Mouse (Mus musculus) CH12.LX (cell line): ENCODE data around the gene Prrg1. TPM values are rescaled to one million over a fixed set of nuclear protein-coding genes. Genes with fewer than 3 reads are reported as not detected.

Experiments
- DNase-seq: peaks from one replicate; pipeline ENCODE4 v3.0.0-alpha.2; 2013; ENCODE audit errors: extremely low read depth
- H3K27ac ChIP-seq: 2 replicates; pipeline ENCODE4 v1.5.1; 2012; ENCODE audit warnings: low read depth, mild to moderate bottlenecking, control low read depth, moderate library complexity; ENCODE audit not compliant: insufficient read depth
- H3K27me3 ChIP-seq: replicated peaks from 2 replicates; pipeline ENCODE3; 2012; ENCODE audit warnings: inconsistent platforms
- H3K36me3 ChIP-seq, 2 experiments: replicated peaks in 1 of 2; 2 replicates each; pipeline versions ENCODE3 to v1.6.1; 2012; ENCODE audit warnings: inconsistent platforms in 1 of 2, low read length in 1 of 2, mild to moderate bottlenecking in 1 of 2, mixed read lengths in 1 of 2, moderate library complexity in 1 of 2; ENCODE audit not compliant: control insufficient read depth in 1 of 2, insufficient read depth in 1 of 2
- H3K4me1 ChIP-seq, 2 experiments: 2 replicates each; pipeline ENCODE4 v1.6.1; 2012; ENCODE audit warnings: inconsistent platforms in 1 of 2, moderate library complexity in 1 of 2; ENCODE audit not compliant: insufficient read depth in 2 of 2, control insufficient read depth in 1 of 2
- H3K4me2 ChIP-seq: 2 replicates; pipeline ENCODE4 v1.6.1; 2012; ENCODE audit warnings: low read depth, mild to moderate bottlenecking, control low read depth; ENCODE audit not compliant: poor library complexity, insufficient read depth, severe bottlenecking
- H3K4me3 ChIP-seq, 3 experiments: fragments of 150-350 bp in 1 of 3; sonication (generic) in 1 of 3; replicated peaks in 1 of 3; 2 replicates each; pipeline versions ENCODE3 to v1.5.1; 2011 to 2012; ENCODE audit warnings: low read depth in 2 of 3, low read length in 2 of 3, mild to moderate bottlenecking in 2 of 3, moderate library complexity in 2 of 3, control low read depth in 1 of 3, improper control_type of control experiment in 1 of 3, inconsistent platforms in 1 of 3, mixed read lengths in 1 of 3; ENCODE audit not compliant: poor library complexity in 1 of 3
- H3K79me2 ChIP-seq: replicated peaks from 2 replicates; pipeline ENCODE4 v1.6.1; 2012; ENCODE audit warnings: mild to moderate bottlenecking, moderate library complexity; ENCODE audit not compliant: control insufficient read depth, poor library complexity, insufficient read depth, severe bottlenecking; ENCODE audit errors: extremely low read depth
- H3K9ac ChIP-seq: 2 replicates; pipeline ENCODE4 v1.6.1; 2012; ENCODE audit warnings: low read depth, mild to moderate bottlenecking, control low read depth, moderate library complexity; ENCODE audit not compliant: insufficient read depth
- H3K9me3 ChIP-seq: replicated peaks from 2 replicates; pipeline ENCODE3; 2012; ENCODE audit warnings: low read length, inconsistent platforms, mixed read lengths
- CHD1 ChIP-seq: IDR thresholded peaks from 2 replicates; pipeline ENCODE4 v1.6.1; 2012; ENCODE audit warnings: low read depth, low read length, improper control_type of control experiment, inconsistent platforms
- CHD2 ChIP-seq: IDR thresholded peaks from 2 replicates; pipeline ENCODE4 v1.6.1; 2011; ENCODE audit warnings: low read length, improper control_type of control experiment
- E2F4 ChIP-seq: IDR thresholded peaks from 2 replicates; pipeline ENCODE4 v1.6.1; 2011; ENCODE audit warnings: low read depth, low read length, improper control_type of control experiment; ENCODE audit not compliant: insufficient replicate concordance
- EP300 ChIP-seq: IDR thresholded peaks from 2 replicates; pipeline ENCODE4 v1.6.1; 2011; ENCODE audit warnings: low read length, improper control_type of control experiment
- HCFC1 ChIP-seq: IDR thresholded peaks from 2 replicates; pipeline ENCODE4 v1.6.1; 2012; ENCODE audit warnings: low read depth, mild to moderate bottlenecking, inconsistent platforms, low read length, improper control_type of control experiment
- JUND ChIP-seq: conservative IDR thresholded peaks from 2 replicates; pipeline ENCODE4 v1.6.1; 2011; ENCODE audit warnings: low read depth, low read length, improper control_type of control experiment
- MAFK ChIP-seq: IDR thresholded peaks from 2 replicates; pipeline ENCODE4 v1.6.1; 2011; ENCODE audit warnings: low read length, improper control_type of control experiment; ENCODE audit not compliant: insufficient replicate concordance
- MAZ ChIP-seq: IDR thresholded peaks from 2 replicates; pipeline ENCODE4 v1.6.1; 2012; ENCODE audit warnings: low read depth, mild to moderate bottlenecking, inconsistent platforms, low read length, improper control_type of control experiment, moderate library complexity
- MYC ChIP-seq: IDR thresholded peaks from 2 replicates; pipeline ENCODE4 v1.6.1; 2011; ENCODE audit warnings: low read depth, mild to moderate bottlenecking, improper control_type of control experiment, low read length
- NRF1 ChIP-seq: IDR thresholded peaks from 2 replicates; pipeline ENCODE4 v1.6.1; 2014; ENCODE audit warnings: low read depth, mild to moderate bottlenecking, inconsistent platforms, low read length, improper control_type of control experiment, moderate library complexity
- RAD21 ChIP-seq: IDR thresholded peaks from 2 replicates; pipeline ENCODE4 v1.6.1; 2011; ENCODE audit warnings: low read depth, mild to moderate bottlenecking, low read length, improper control_type of control experiment, moderate library complexity
- RCOR1 ChIP-seq: conservative IDR thresholded peaks from 2 replicates; pipeline ENCODE4 v1.6.1; 2012; ENCODE audit warnings: low read depth, mild to moderate bottlenecking, inconsistent platforms, low read length, improper control_type of control experiment
- TBP ChIP-seq: conservative IDR thresholded peaks from 2 replicates; pipeline ENCODE4 v1.6.1; 2011; ENCODE audit warnings: low read depth, low read length, improper control_type of control experiment
- USF2 ChIP-seq: conservative IDR thresholded peaks from 2 replicates; pipeline ENCODE4 v1.6.1; 2011; ENCODE audit warnings: low read depth, low read length, improper control_type of control experiment
- ZKSCAN1 ChIP-seq: IDR thresholded peaks from 2 replicates; pipeline ENCODE4 v1.6.1; 2012; ENCODE audit warnings: low read depth, inconsistent platforms, low read length, improper control_type of control experiment, borderline replicate concordance
- ZMIZ1 ChIP-seq: IDR thresholded peaks from 2 replicates; pipeline ENCODE4 v1.6.1; 2012; ENCODE audit warnings: low read depth, mild to moderate bottlenecking, inconsistent platforms, low read length, improper control_type of control experiment
- ZNF384 ChIP-seq: IDR thresholded peaks from 2 replicates; pipeline ENCODE4 v1.6.1; 2012; ENCODE audit warnings: low read depth, low read length, improper control_type of control experiment, inconsistent platforms
- dilution Hi-C: fragments of 300-500 bp; cut with MboI; formaldehyde crosslinking; loops from 2 replicates; pipeline ENCODE4 v1.14.3; 2020; ENCODE audit warnings: low sequenced_read_pairs; ENCODE audit not compliant: extremely low pct_unique_long_range_greater_than_20kb, extremely low pct_ligation_motif_present
- in situ Hi-C: fragments of 300-500 bp; cut with MboI; formaldehyde crosslinking; loops from 3 replicates; pipeline ENCODE4 v1.14.3; 2019; ENCODE audit warnings: low sequenced_read_pairs, low pct_ligation_motif_present, low pct_unique_long_range_greater_than_20kb, mixed read lengths
- polyA plus RNA-seq: library from polyadenylated mRNA; unstranded; fragments of >175 nt; gene quantifications from 2 replicates; pipeline ENCODE4 v1.2.1, GENCODE M21; 2012; ENCODE audit warnings: low read depth; ENCODE audit not compliant: insufficient read length
- total RNA-seq, 2 experiments: library from RNA; depleted of rRNA; stranded (reverse); fragments of 300-350 nt in 1 of 2; fragments of >200 nt in 1 of 2; gene quantifications; 2 replicates each; pipeline ENCODE4 v1.2.3; 2012 to 2014

The Prrg1 gene
- total and polyA plus RNA-seq, 3 experiments = not detected

DNA sequence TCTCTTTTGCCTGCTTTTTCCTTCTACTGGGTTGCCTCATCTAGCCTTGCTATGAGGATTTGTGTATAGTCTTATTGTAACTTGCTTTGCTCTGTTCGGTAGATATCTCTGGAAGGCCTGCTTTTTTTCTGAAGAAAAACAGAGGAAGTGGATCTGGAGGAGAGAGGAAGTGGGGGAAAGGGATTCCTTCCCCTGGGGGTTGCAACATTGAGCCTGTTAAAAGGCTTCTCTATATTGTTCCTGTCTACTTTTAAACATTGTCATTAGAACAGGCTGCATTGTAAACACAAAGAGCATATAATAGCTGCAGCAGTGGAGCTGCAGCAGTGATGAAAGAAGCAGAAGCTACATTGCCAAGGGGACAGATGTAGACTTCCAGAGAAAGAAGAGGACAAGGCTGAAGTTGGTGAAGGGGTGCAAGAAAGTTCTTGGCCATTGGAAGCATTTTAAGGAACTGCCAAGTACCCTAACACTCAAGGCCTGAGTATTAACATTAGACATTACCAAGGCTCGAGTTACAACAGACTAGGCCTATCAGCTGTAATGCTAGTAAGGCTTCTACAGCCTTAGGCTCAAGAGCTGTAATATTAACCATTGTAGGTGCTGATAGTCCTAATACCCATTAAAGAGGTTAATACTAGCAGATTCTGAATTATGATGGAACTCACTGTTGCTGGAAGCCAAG is 44.9 kb downstream of the Prrg1 start:
- dilution Hi-C loops = no loop called here

DNA sequence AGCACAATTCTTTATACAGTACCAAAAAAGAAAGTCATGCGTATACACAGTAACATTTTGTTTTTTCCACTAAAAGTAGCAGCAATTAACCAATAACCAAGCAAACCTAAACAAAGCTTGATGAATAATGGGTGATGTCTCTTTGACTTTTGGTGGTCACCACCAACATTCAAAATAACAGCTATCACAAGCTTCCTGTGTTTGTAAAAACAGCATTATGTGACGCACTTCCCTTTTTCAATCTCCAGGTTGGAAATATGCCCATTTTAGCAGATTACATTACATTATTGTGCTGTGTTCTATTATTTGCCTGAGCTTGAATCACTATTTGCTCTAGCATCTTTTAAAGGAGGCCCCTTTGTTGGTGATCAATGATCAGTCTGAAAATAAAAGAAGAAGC is 65.4 kb downstream of the Prrg1 start:
- H3K9me3 ChIP-seq = no peaks in the 10 kb centered on the region
- H3K27ac ChIP-seq = no peak overlapping the region
- H3K27me3 ChIP-seq = no peaks in the 10 kb centered on the region
- H3K4me3 ChIP-seq = no peak overlapping the region
- no peak for DNase-seq
- H3K36me3 ChIP-seq = no peaks in the 10 kb centered on the region
- H3K9ac ChIP-seq = no peak overlapping the region
- TF ChIP-seq MAZ (no peak), CHD1 (no peak), MAFK (no peak)
- in situ Hi-C loops = no loop called here
- no peak overlapping the region for H3K4me2 ChIP-seq
- no peaks in the 10 kb centered on the region for H3K4me1 ChIP-seq
- dilution Hi-C loops = no loop called here
- no peaks in the 10 kb centered on the region for H3K79me2 ChIP-seq

More for the DNA sequence above, 44.9 kb downstream of the Prrg1 start:
- Histone ChIP-seq H3K27me3 (no peaks in the 10 kb centered on the region), H3K79me2 (no peaks in the 10 kb centered on the region), H3K4me1 (no peaks in the 10 kb centered on the region), H3K36me3 (no peaks in the 10 kb centered on the region), H3K9me3 (peaks cover 4% of the 10 kb centered on the region), H3K9ac (no peak overlapping the region), H3K4me2 (no peak overlapping the region), H3K4me3 (no peak overlapping the region), H3K27ac (no peak overlapping the region)
- DNase-seq = no peak
- TF ChIP-seq ZNF384 (no peak), MYC (no peak), USF2 (no peak), CHD2 (no peak), EP300 (no peak), ZKSCAN1 (no peak), RAD21 (no peak), JUND (no peak), TBP (no peak), HCFC1 (no peak), RCOR1 (no peak), NRF1 (no peak), E2F4 (no peak), ZMIZ1 (no peak)
- in situ Hi-C loops = no loop called here
